Mouse (Mus musculus): ENCODE measurements around the gene Hbs1l. TPM values are rescaled to one million over a fixed set of nuclear protein-coding genes. Genes with fewer than 3 reads are reported as not detected.

Hbs1l gene
- polyA plus RNA-seq, 1 experiment = 43.7 TPM

DNA sequence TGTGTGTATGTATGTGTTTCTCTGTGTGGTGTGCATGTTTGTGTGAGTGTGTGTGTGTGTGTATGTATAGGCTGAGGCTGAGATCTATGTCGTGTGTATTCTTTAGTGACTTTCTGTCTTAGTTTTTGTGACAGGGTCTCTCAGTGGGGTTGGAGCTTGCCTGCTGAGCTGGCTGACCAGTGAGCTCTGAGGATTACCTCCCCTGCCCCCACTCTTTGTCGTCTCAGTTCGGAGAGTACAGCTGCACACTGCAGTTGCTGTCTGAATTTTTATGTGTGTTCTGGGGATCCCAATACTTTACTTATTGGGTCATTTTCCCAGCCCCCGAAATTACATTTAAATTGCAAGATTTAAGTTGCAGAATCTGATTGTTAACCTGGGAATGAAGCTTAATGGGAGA, 4.6 kb upstream of the Hbs1l start:
- no peaks in the 10 kb centered on the region for H3K27me3 ChIP-seq (ENCODE audit: control insufficient read depth, insufficient read depth, low read length)
- WGBS = 25% methylated on average over 4 of the region's 4 CpGs

DNA sequence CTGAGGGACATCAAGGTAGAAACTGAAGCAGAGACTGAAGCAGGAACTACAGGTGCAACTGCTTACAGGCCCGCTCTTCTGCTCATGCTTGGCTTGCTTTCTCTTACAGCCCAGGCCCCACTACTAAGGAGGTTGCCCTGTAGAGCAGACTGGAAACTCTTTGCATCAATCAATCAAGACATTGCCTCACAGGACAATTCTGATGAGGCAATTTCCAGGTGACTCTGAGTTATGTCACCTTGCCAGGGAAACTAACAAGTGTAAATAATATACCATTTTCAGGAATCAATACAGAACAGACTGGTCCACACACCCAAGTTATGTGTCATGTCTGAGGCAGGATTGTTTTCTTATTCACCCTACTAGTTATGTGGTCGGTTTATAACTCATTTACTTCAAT, 1.6 kb upstream of the Hbs1l start:
- Histone ChIP-seq H3K4me3 (replicated peaks; ENCODE audit: insufficient read depth, low read depth, low read length) (no peak overlapping the region), H3K27ac (ENCODE audit: insufficient read depth, low read length) (no peak overlapping the region), H3K4me1 (ENCODE audit: control insufficient read depth, insufficient read depth, low read length) (no peaks in the 10 kb centered on the region; the same call in 1 of the 2 replicates), H3K27me3 (ENCODE audit: control insufficient read depth, insufficient read depth, low read length) (no peaks in the 10 kb centered on the region)
- 91% methylated on average over 2 of the region's 2 CpGs for whole genome bisulfite sequencing
- no peak for DNase-seq
- TF ChIP-seq POLR2A (IDR thresholded peaks at IDR 0.05; ENCODE audit: borderline replicate concordance, insufficient read depth, low read length) = no peak

More for the DNA sequence above, 4.6 kb upstream of the Hbs1l start:
- DNase-seq = no peak
- Histone ChIP-seq H3K4me3 (replicated peaks; ENCODE audit: insufficient read depth, low read depth, low read length) (no peak overlapping the region), H3K27ac (ENCODE audit: insufficient read depth, low read length) (no peak overlapping the region), H3K4me1 (ENCODE audit: control insufficient read depth, insufficient read depth, low read length) (no peaks in the 10 kb centered on the region)
- no peak for TF ChIP-seq CTCF (IDR thresholded peaks at IDR 0.05; ENCODE audit: borderline replicate concordance, insufficient read depth, low read depth, low read length)

DNA sequence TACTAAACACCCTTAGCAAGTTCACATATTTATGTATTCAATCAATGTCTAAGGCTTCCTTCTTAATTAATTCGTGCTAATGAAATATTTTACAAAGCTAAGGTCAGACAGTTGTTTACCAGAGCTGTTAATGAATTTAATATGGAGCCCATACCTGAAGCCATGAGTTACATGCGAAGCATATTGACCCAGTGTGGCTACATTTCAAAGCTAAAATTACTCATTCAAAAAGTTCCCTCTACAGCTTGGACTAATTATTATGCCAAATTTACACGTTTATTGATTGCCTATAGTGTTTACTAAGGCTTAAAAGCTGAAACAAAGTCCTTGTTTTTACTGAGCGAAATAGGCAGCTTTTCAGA, 401 bp upstream of the Hbs1l start:
- 34% methylated on average over 4 of the region's 4 CpGs for WGBS
- TF ChIP-seq CTCF (IDR thresholded peaks at IDR 0.05; ENCODE audit: borderline replicate concordance, insufficient read depth, low read depth, low read length) = no peak
- TF ChIP-seq POLR2A (IDR thresholded peaks at IDR 0.05; ENCODE audit: borderline replicate concordance, insufficient read depth, low read length) = no peak
- Histone ChIP-seq H3K4me3 (replicated peaks; ENCODE audit: insufficient read depth, low read depth, low read length) (peak overlapping the region; percentile 53), H3K27ac (ENCODE audit: insufficient read depth, low read length) (no peak overlapping the region), H3K4me1 (ENCODE audit: control insufficient read depth, insufficient read depth, low read length) (no peaks in the 10 kb centered on the region; the same call in 1 of the 2 replicates), H3K27me3 (ENCODE audit: control insufficient read depth, insufficient read depth, low read length) (no peaks in the 10 kb centered on the region)
- no peak for DNase-seq

DNA sequence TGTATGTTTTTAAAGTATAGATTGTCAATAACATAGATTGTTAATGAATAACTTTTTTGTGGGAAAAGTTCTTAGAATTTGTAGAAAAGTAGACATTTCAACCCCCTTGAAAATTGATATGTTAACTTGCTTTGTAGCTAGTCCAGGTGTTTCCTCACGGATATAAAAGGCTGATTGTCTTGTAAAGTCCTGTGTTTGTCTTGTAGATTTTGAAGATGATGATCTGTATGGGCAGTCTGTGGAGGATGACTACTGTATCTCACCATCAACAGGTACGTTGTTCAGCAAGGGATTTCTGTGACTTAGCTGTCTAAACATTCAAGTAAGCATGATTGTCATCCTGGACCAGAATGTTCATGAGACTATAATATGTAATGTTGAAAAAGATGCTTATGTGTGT, 3.2 kb downstream of the Hbs1l start:
- H3K27me3 ChIP-seq (ENCODE audit: control insufficient read depth, insufficient read depth, low read length) = no peaks in the 10 kb centered on the region
- H3K4me3 ChIP-seq (replicated peaks; ENCODE audit: insufficient read depth, low read depth, low read length) = no peak overlapping the region
- DNase-seq = no peak
- no peaks in the 10 kb centered on the region; the same call in 1 of the 2 replicates for H3K4me1 ChIP-seq (ENCODE audit: control insufficient read depth, insufficient read depth, low read length)
- WGBS = 90% methylated on average over 2 of the region's 2 CpGs
- TF ChIP-seq POLR2A (IDR thresholded peaks at IDR 0.05; ENCODE audit: borderline replicate concordance, insufficient read depth, low read length) (no peak), CTCF (IDR thresholded peaks at IDR 0.05; ENCODE audit: borderline replicate concordance, insufficient read depth, low read depth, low read length) (no peak)
- H3K27ac ChIP-seq (ENCODE audit: insufficient read depth, low read length) = no peak overlapping the region

DNA sequence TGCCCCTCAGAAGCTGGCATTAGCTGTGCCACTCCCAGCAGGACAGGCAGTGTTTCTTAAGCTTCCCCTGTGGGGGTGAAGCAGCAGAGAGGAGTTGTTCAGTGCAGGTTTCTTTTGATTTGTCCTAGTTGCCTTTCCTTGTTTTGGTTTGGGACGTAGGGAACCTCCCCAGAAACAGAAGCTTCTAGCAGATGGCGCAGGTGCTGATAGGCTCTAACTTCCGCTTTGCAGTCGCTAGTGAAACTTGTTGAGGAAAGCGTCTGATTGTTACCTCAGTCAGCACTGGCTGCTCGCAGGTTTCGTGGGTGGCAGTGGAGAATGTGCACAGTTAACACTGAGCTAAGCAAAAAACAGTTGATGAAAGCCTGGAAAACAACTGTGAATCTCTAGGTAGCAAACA, 6.0 kb downstream of the Hbs1l start:
- Histone ChIP-seq H3K4me3 (replicated peaks; ENCODE audit: insufficient read depth, low read depth, low read length) (no peak overlapping the region), H3K4me1 (ENCODE audit: control insufficient read depth, insufficient read depth, low read length) (no peaks in the 10 kb centered on the region; the same call in 1 of the 2 replicates), H3K27me3 (ENCODE audit: control insufficient read depth, insufficient read depth, low read length) (no peaks in the 10 kb centered on the region), H3K27ac (ENCODE audit: insufficient read depth, low read length) (no peak overlapping the region)
- 88% methylated on average over 7 of the region's 7 CpGs for WGBS
- TF ChIP-seq CTCF (IDR thresholded peaks at IDR 0.05; ENCODE audit: borderline replicate concordance, insufficient read depth, low read depth, low read length) = no peak
- no peak for TF ChIP-seq POLR2A (IDR thresholded peaks at IDR 0.05; ENCODE audit: borderline replicate concordance, insufficient read depth, low read length)
- DNase-seq = no peak

DNA sequence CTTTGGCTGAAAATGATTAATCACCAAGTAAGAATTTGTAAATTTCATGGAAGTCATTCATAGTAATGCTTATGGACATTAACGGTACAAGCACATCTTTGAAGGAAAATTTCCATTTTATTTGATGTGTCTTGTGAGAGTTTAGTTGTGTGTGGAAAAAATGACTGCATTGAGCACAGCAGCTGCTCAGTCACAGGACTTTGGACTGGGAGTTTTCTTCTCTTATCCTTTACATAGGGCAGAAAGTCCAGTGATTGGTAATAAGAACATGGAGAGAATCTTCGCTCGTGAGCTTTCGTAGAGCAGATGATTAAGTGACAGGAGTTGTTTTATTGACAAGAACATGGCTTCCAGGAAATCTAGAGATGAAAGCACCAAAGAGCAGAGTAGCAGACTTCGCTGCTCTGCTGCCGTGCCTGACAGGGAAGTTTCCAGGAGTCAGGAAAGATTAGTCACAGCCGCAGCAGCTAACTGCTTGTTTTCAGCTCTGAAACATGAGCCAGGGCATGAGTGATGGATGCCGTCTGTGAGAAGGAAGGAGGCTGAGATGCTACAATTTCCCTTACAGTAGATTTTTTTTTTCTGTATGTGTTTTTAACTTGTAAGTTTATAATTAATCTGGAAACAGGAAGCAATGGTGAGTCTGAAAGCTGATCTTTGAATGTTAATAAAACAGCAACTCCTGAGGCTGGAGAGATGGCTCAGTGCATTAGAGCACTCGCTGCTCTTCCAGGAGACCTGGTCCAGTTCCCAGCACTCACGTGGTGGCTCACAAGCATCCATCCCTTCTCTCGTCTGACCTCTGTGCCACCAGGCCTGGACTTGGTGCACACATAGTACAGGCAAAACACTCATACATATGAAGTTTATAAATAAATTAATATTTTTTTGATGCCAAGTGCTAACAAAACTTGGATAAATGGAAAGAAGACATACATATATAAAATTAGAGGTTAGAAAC, 9.2 kb downstream of the Hbs1l start:
- no peaks in the 10 kb centered on the region for H3K4me1 ChIP-seq (ENCODE audit: control insufficient read depth, insufficient read depth, low read length)
- no peak for TF ChIP-seq POLR2A (IDR thresholded peaks at IDR 0.05; ENCODE audit: borderline replicate concordance, insufficient read depth, low read length)
- no peak for TF ChIP-seq CTCF (IDR thresholded peaks at IDR 0.05; ENCODE audit: borderline replicate concordance, insufficient read depth, low read depth, low read length)
- H3K27ac ChIP-seq (ENCODE audit: insufficient read depth, low read length) = no peak overlapping the region
- 81% methylated on average over 11 of the region's 11 CpGs for whole genome bisulfite sequencing
- H3K4me3 ChIP-seq (replicated peaks; ENCODE audit: insufficient read depth, low read depth, low read length) = no peak overlapping the region
- DNase-seq = no peak
- H3K27me3 ChIP-seq (ENCODE audit: control insufficient read depth, insufficient read depth, low read length) = no peaks in the 10 kb centered on the region

DNA sequence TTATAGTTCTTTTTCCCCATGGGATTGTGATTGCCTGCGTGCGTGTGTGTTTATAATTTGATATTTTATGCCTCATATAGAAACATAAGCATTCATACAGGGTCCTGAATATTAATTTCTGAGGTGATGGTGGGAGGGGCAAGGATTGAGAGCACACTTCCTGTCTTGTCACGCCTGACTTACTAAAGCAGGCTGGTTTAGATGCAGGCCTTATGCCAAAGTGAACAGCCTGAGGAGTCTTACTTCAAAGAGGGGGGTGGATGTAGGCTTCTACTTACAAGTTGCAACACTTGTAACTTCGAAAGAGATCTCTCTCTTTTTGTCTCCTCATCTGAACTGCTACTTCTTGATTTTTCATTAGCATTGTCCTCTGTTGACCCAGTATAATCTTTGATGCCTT, 18.0 kb downstream of the Hbs1l start:
- 20% methylated on average over 4 of the region's 4 CpGs for WGBS
- Histone ChIP-seq H3K4me3 (replicated peaks; ENCODE audit: insufficient read depth, low read depth, low read length) (no peak overlapping the region), H3K27ac (ENCODE audit: insufficient read depth, low read length) (no peak overlapping the region), H3K27me3 (ENCODE audit: control insufficient read depth, insufficient read depth, low read length) (no peaks in the 10 kb centered on the region), H3K4me1 (ENCODE audit: control insufficient read depth, insufficient read depth, low read length) (no peaks in the 10 kb centered on the region)
- TF ChIP-seq POLR2A (IDR thresholded peaks at IDR 0.05; ENCODE audit: borderline replicate concordance, insufficient read depth, low read length) = no peak
- TF ChIP-seq CTCF (IDR thresholded peaks at IDR 0.05; ENCODE audit: borderline replicate concordance, insufficient read depth, low read depth, low read length) = no peak
- DNase-seq = no peak

DNA sequence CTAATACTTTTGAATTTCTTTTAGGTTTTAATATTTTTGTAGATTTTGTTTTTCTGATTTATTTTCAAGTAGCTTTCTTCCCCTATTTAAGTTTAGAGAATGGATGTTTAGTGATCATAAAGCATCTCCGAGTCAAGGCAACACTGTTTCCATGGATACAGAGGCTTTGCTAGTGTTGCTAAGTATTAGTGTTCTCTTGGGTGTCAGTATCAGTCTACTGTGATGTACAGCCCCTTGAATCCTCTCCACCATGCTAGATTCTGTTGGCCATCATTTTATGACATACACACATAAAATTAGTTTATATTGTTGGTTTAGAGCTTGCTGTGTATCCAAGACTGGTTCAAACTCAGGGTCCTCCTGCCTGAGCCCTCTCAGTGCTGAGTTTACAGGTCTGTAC, 20.3 kb downstream of the Hbs1l start:
- WGBS = 82% methylated on average over 1 of the region's 1 CpGs
- H3K4me3 ChIP-seq (replicated peaks; ENCODE audit: insufficient read depth, low read depth, low read length) = no peak overlapping the region

More for the DNA sequence above, 20.3 kb downstream of the Hbs1l start:
- Histone ChIP-seq H3K27me3 (ENCODE audit: control insufficient read depth, insufficient read depth, low read length) (no peaks in the 10 kb centered on the region), H3K27ac (ENCODE audit: insufficient read depth, low read length) (no peak overlapping the region), H3K4me1 (ENCODE audit: control insufficient read depth, insufficient read depth, low read length) (no peaks in the 10 kb centered on the region)
- no peak for TF ChIP-seq POLR2A (IDR thresholded peaks at IDR 0.05; ENCODE audit: borderline replicate concordance, insufficient read depth, low read length)
- no peak for TF ChIP-seq CTCF (IDR thresholded peaks at IDR 0.05; ENCODE audit: borderline replicate concordance, insufficient read depth, low read depth, low read length)
- no peak for DNase-seq
